Mouse (Mus musculus): ENCODE measurements around the gene Brd1. TPM values are rescaled to one million over a fixed set of nuclear protein-coding genes. Genes with fewer than 3 reads are reported as not detected.
A peak's percentile ranks its signal among the peaks of the same experiment; 100 is the strongest.
"Not testable (repeated sequence)": the region's sequence is repeated elsewhere in the genome, so short reads cannot be mapped to it uniquely, and the experiment has no call there.

Brd1 gene
- polyA plus RNA-seq (2014; fragmentation: Nextera tagmentation; extraction: Ambion mirVana) = 25.9 and 27.6 TPM in 2 replicates

DNA sequence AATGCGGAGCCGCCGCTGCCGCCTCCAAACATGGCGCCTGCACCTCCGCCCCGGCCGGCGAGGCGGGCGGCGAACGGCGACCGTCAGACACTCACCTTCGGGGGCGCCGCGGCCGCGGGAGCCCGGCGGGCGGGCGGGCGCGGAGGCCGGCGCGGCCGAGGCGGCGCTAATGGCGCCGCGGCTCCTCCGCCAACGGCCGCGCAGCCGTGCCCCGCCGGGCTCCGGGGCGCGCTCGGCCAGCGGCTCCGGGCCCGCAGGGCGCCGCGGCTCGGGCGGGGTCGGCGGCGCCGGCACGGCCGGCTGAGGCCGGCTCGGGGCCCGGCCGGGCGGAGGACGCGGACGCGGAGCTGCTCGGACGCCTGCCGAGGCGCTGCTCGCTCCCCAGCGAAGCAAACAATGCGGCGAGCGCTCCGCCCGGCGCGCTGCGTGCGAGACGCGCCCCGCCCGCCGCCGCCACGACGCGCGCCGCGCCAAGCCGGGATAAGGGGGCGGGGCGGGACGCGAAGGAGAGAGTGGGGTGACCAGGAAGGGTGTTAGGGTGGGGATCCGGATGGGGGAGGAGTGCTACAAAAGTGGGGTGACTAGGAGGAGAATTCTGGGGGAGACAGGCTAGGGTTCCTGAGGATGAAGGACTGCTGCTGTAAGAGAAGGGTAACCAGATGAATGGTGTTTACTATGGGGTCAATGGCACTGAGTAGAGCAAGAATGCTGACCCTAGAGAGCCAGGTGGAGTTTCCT is at the start of gene Brd1:
TSS of gene Brd1 (minus strand) at position 400 of the 738 bp plus-strand sequence.
- Histone ChIP-seq H3K27ac (ENCODE audit: low read depth, low read length) (peak within 1 kb of the TSS; percentile 57), H3K9me3 (ENCODE audit: control insufficient read depth, low read length) (no peaks in the 10 kb centered on the region), H3K4me2 (peak within 1 kb of the TSS; percentile 92), H3K4me1 (ENCODE audit: control insufficient read depth, insufficient read depth, low read length) (peaks cover 21% of the 10 kb centered on the region), H3K9ac (ENCODE audit: low read length) (peak within 1 kb of the TSS; percentile 99), H3K27me3 (ENCODE audit: control insufficient read depth, insufficient read depth, low read length) (no peaks in the 10 kb centered on the region), H3K36me3 (ENCODE audit: control insufficient read depth, insufficient read depth, low read length) (peaks cover 14% of the 10 kb centered on the region), H3K4me3 (ENCODE audit: low read depth, low read length) (peak within 1 kb of the TSS; percentile 69)
- under 1% methylated on average over 82 of the region's 103 CpGs for WGBS
- ATAC-seq (ENCODE audit: low FRiP score) (peak; percentile 87), DNase-seq (ENCODE audit: low spot score, missing footprints) (peak; percentile 98)

- not testable (repeated sequence) for H3K9ac ChIP-seq (ENCODE audit: low read length)
- peaks cover 12% of the 10 kb centered on the region; the same call in 1 of the 2 replicates for H3K36me3 ChIP-seq (ENCODE audit: control insufficient read depth, insufficient read depth, low read length)
These were observed 40.6 kb upstream of the Brd1 start for GRCm38 (mm10) chr15:88774630-88775029.

DNA sequence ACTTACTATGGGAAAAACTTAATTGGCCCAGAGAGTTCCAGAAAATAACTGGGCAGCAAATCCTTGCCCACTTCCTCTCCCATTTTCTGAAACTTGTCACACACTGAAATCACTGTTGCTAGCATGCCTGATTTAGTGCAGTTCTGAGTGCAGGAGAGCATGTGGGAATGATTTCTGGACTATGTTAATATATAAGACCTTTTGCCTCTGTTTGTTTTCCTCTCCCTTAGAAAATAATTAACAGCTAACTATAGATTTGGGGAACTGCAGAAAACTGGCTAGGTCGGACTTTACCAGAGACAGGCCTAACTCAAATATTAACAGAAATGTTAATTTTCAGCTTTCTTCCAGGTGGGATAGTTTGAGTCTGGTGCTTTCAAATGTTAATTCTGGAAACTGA is 34.5 kb upstream of the Brd1 start:
- DNase-seq (ENCODE audit: low spot score, missing footprints) (no peak), ATAC-seq (ENCODE audit: low FRiP score) (no peak)
- H3K4me3 ChIP-seq (ENCODE audit: low read depth, low read length) = no peak overlapping the region
- H3K27me3 ChIP-seq (ENCODE audit: control insufficient read depth, insufficient read depth, low read length) = no peaks in the 10 kb centered on the region
- no peak overlapping the region for H3K27ac ChIP-seq (ENCODE audit: low read depth, low read length)
- H3K4me1 ChIP-seq (ENCODE audit: control insufficient read depth, insufficient read depth, low read length) = no peaks in the 10 kb centered on the region
- no peaks in the 10 kb centered on the region for H3K9me3 ChIP-seq (ENCODE audit: control insufficient read depth, low read length)
- 94% methylated on average over 1 of the region's 1 CpGs for WGBS
- no peak overlapping the region for H3K9ac ChIP-seq (ENCODE audit: low read length)
- no peak overlapping the region for H3K4me2 ChIP-seq
- H3K36me3 ChIP-seq (ENCODE audit: control insufficient read depth, insufficient read depth, low read length) = peaks cover 15% of the 10 kb centered on the region; the same call in 1 of the 2 replicates

More at GRCm38 (mm10) chr15:88774630-88775029, 40.6 kb upstream of the Brd1 start:
- 93% methylated on average over 5 of the region's 5 CpGs for WGBS
- not testable (repeated sequence) for H3K4me1 ChIP-seq (ENCODE audit: control insufficient read depth, insufficient read depth, low read length); H3K9me3 ChIP-seq (ENCODE audit: control insufficient read depth, low read length); H3K4me3 ChIP-seq (ENCODE audit: low read depth, low read length); H3K27ac ChIP-seq (ENCODE audit: low read depth, low read length); H3K27me3 ChIP-seq (ENCODE audit: control insufficient read depth, insufficient read depth, low read length); H3K4me2 ChIP-seq; ATAC-seq (ENCODE audit: low FRiP score)
- DNase-seq (ENCODE audit: low spot score, missing footprints) = peak; percentile 41

GRCm38 (mm10) chr15:88766139-88766538 is 32.1 kb upstream of the Brd1 start:
- ATAC-seq (ENCODE audit: low FRiP score); H3K9me3 ChIP-seq (ENCODE audit: control insufficient read depth, low read length): not testable (repeated sequence)
- peaks cover 11% of the 10 kb centered on the region; the same call in 1 of the 2 replicates for H3K36me3 ChIP-seq (ENCODE audit: control insufficient read depth, insufficient read depth, low read length)

DNA sequence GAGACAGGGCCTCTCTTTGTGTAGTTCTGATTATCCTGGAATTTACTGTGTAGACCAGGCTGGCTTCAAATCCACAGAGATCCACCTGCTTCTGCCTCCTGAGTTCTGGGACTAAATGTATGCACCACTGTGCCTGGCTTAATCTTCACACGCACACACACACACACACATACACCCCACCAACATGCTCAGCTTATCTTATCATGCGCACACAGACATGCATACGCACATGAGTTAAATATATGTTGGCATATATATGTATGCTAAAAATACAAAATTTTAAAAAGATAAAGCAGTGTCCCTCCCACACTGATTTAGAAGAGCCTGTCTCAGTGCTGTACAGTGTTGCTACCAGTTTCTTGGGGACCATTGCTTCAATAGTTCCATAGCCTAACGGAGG is 27.5 kb upstream of the Brd1 start:
- Histone ChIP-seq H3K36me3 (ENCODE audit: control insufficient read depth, insufficient read depth, low read length) (peaks cover 9% of the 10 kb centered on the region), H3K27ac (ENCODE audit: low read depth, low read length) (no peak overlapping the region), H3K9me3 (ENCODE audit: control insufficient read depth, low read length) (no peaks in the 10 kb centered on the region), H3K4me2 (no peak overlapping the region), H3K27me3 (ENCODE audit: control insufficient read depth, insufficient read depth, low read length) (no peaks in the 10 kb centered on the region), H3K9ac (ENCODE audit: low read length) (no peak overlapping the region), H3K4me1 (ENCODE audit: control insufficient read depth, insufficient read depth, low read length) (no peaks in the 10 kb centered on the region), H3K4me3 (ENCODE audit: low read depth, low read length) (no peak overlapping the region)
- 93% methylated on average over 4 of the region's 4 CpGs for WGBS
- no peak for ATAC-seq (ENCODE audit: low FRiP score)
- peak; percentile 2 for DNase-seq (ENCODE audit: low spot score, missing footprints)

More at GRCm38 (mm10) chr15:88766139-88766538, 32.1 kb upstream of the Brd1 start:
- not testable (repeated sequence) for H3K4me1 ChIP-seq (ENCODE audit: control insufficient read depth, insufficient read depth, low read length); H3K27me3 ChIP-seq (ENCODE audit: control insufficient read depth, insufficient read depth, low read length); H3K4me2 ChIP-seq; H3K4me3 ChIP-seq (ENCODE audit: low read depth, low read length); H3K9ac ChIP-seq (ENCODE audit: low read length); H3K27ac ChIP-seq (ENCODE audit: low read depth, low read length)
- WGBS = 99% methylated on average over 2 of the region's 2 CpGs
- DNase-seq (ENCODE audit: low spot score, missing footprints) = peak; percentile 79

GRCm38 (mm10) chr15:88758061-88758460 is 24.0 kb upstream of the Brd1 start:
- Histone ChIP-seq H3K9me3 (ENCODE audit: control insufficient read depth, low read length) (no peaks in the 10 kb centered on the region), H3K9ac (ENCODE audit: low read length) (no peak overlapping the region), H3K27me3 (ENCODE audit: control insufficient read depth, insufficient read depth, low read length) (no peaks in the 10 kb centered on the region), H3K27ac (ENCODE audit: low read depth, low read length) (no peak overlapping the region), H3K4me1 (ENCODE audit: control insufficient read depth, insufficient read depth, low read length) (no peaks in the 10 kb centered on the region), H3K4me2 (no peak overlapping the region), H3K4me3 (ENCODE audit: low read depth, low read length) (no peak overlapping the region), H3K36me3 (ENCODE audit: control insufficient read depth, insufficient read depth, low read length) (peaks cover 10% of the 10 kb centered on the region)
- DNase-seq (ENCODE audit: low spot score, missing footprints) = peak; percentile 37
- no peak for ATAC-seq (ENCODE audit: low FRiP score)
- WGBS = 93% methylated on average over 3 of the region's 3 CpGs

DNA sequence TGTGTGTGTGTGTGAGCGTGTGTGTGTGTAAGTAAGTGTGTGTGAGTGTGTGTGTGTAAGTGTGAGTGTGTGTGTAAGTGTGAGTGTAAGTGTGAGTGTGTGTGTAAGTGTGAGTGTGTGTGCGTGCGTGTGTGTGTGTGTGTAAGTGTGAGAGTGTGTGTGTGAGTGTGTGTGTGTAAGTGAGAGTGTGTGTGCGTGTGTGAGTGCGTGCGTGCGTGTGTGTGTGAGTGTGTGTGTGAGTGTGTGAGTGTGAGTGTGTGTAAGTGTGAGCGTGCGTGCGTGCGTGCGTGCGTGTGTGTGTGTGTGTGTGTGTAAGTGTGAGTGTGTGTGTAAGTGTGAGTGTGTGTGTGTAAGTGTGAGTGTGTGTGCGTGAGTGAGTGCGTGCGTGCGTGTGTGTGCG is 21.7 kb upstream of the Brd1 start:
- H3K27me3 ChIP-seq (ENCODE audit: control insufficient read depth, insufficient read depth, low read length) = no peaks in the 10 kb centered on the region
- peaks cover 8% of the 10 kb centered on the region for H3K36me3 ChIP-seq (ENCODE audit: control insufficient read depth, insufficient read depth, low read length)
- ATAC-seq (ENCODE audit: low FRiP score) (no peak), DNase-seq (ENCODE audit: low spot score, missing footprints) (peak; percentile 47)
- H3K4me3 ChIP-seq (ENCODE audit: low read depth, low read length) = no peak overlapping the region
- no peak overlapping the region for H3K27ac ChIP-seq (ENCODE audit: low read depth, low read length)
- no peaks in the 10 kb centered on the region for H3K9me3 ChIP-seq (ENCODE audit: control insufficient read depth, low read length)
- no peaks in the 10 kb centered on the region; the same call in 1 of the 2 replicates for H3K4me1 ChIP-seq (ENCODE audit: control insufficient read depth, insufficient read depth, low read length)
- WGBS = 96% methylated on average over 18 of the region's 18 CpGs
- no peak overlapping the region for H3K9ac ChIP-seq (ENCODE audit: low read length)
- no peak overlapping the region for H3K4me2 ChIP-seq

DNA sequence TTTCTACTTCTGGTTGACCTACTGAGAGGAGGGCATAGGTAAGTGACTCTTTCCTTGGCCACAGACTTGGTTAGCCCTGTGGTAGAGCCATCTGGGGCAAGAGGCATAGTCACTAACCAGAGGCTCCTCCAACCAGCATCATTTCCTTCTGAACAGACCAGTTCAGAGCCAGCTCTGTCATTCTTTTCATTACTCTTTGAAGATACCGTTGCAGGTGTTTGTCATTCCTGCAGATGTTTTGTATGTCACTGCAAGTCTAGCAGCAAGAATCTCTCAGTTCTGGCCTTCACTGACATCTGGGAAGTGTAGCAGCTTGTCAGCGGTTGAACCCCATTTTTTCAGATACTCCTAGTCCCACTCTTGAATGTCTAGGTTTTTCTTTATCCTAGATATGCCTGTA is 20.9 kb upstream of the Brd1 start:
- H3K9me3 ChIP-seq (ENCODE audit: control insufficient read depth, low read length) = no peaks in the 10 kb centered on the region
- DNase-seq (ENCODE audit: low spot score, missing footprints) (no peak), ATAC-seq (ENCODE audit: low FRiP score) (no peak)
- no peak overlapping the region for H3K27ac ChIP-seq (ENCODE audit: low read depth, low read length)
- H3K4me1 ChIP-seq (ENCODE audit: control insufficient read depth, insufficient read depth, low read length) = peaks cover 4% of the 10 kb centered on the region; the same call in 1 of the 2 replicates
- H3K4me3 ChIP-seq (ENCODE audit: low read depth, low read length) = no peak overlapping the region
- no peak overlapping the region for H3K4me2 ChIP-seq
- peaks cover 8% of the 10 kb centered on the region for H3K36me3 ChIP-seq (ENCODE audit: control insufficient read depth, insufficient read depth, low read length)
- H3K27me3 ChIP-seq (ENCODE audit: control insufficient read depth, insufficient read depth, low read length) = no peaks in the 10 kb centered on the region
- 92% methylated on average over 2 of the region's 2 CpGs for WGBS
- H3K9ac ChIP-seq (ENCODE audit: low read length) = no peak overlapping the region

- Histone ChIP-seq H3K4me1 (ENCODE audit: control insufficient read depth, insufficient read depth, low read length) (peaks cover 4% of the 10 kb centered on the region; the same call in 1 of the 2 replicates), H3K4me3 (ENCODE audit: low read depth, low read length) (peak overlapping the region; percentile 94), H3K9me3 (ENCODE audit: control insufficient read depth, low read length) (no peaks in the 10 kb centered on the region), H3K27ac (ENCODE audit: low read depth, low read length) (peak overlapping the region; percentile 87; the same call in 1 of the 2 replicates), H3K9ac (ENCODE audit: low read length) (peak overlapping the region; percentile 93), H3K4me2 (peak overlapping the region; percentile 58), H3K36me3 (ENCODE audit: control insufficient read depth, insufficient read depth, low read length) (peaks cover 4% of the 10 kb centered on the region), H3K27me3 (ENCODE audit: control insufficient read depth, insufficient read depth, low read length) (no peaks in the 10 kb centered on the region)
- ATAC-seq (ENCODE audit: low FRiP score) (no peak), DNase-seq (ENCODE audit: low spot score, missing footprints) (no peak)
- WGBS = under 1% methylated on average over 8 of the region's 8 CpGs
These were observed 18.3 kb upstream of the Brd1 start for GRCm38 (mm10) chr15:88752403-88752733.

Data from midbrain, embryonic 11.5 days (tissue).